Mouse (Mus musculus) hindbrain, embryonic 11.5 days (tissue): ENCODE results near the gene Gm49450. TPM values are rescaled to one million over a fixed set of nuclear protein-coding genes. Genes with fewer than 3 reads are reported as not detected.
A peak's percentile ranks its signal among the peaks of the same experiment; 100 is the strongest.

ENCODE experiments used
- ATAC-seq: fragments of 200-750 bp; cut with Nextera tagmentation; 2 replicates; pipeline ENCODE4 v1.8.0; 2017; ENCODE audit warnings: mild to moderate bottlenecking, moderate TSS enrichment, moderate library complexity; ENCODE audit not compliant: low FRiP score
- DNase-seq: peaks from one replicate; pipeline ENCODE4 v3.0.0-alpha.2; 2015; ENCODE audit warnings: low spot score
- H3K27ac ChIP-seq: fragments of 300-500 bp; sonication (generic); 2 replicates; pipeline ENCODE4 v1.5.1; 2014; ENCODE audit warnings: mild to moderate bottlenecking, low read depth, low read length
- H3K27me3 ChIP-seq: fragments of 300-500 bp; sonication (generic); 2 replicates; pipeline ENCODE4 v1.6.1; 2014; ENCODE audit warnings: mild to moderate bottlenecking, low read length, moderate library complexity, mixed read lengths; ENCODE audit not compliant: control insufficient read depth, insufficient read depth
- H3K36me3 ChIP-seq: fragments of 300-500 bp; sonication (generic); 2 replicates; pipeline ENCODE4 v1.6.1; 2014; ENCODE audit warnings: mild to moderate bottlenecking, low read length, moderate library complexity, mixed read lengths; ENCODE audit not compliant: control insufficient read depth, insufficient read depth
- H3K4me1 ChIP-seq: fragments of 300-500 bp; sonication (generic); replicated peaks from 2 replicates; pipeline ENCODE4 v1.6.1; 2014; ENCODE audit warnings: low read length, mixed read lengths; ENCODE audit not compliant: control insufficient read depth, insufficient read depth
- H3K4me2 ChIP-seq: fragments of 300-500 bp; sonication (generic); replicated peaks from 2 replicates; pipeline ENCODE4 v1.6.1; 2014; ENCODE audit warnings: mild to moderate bottlenecking, low read depth, low read length
- H3K4me3 ChIP-seq: fragments of 300-500 bp; sonication (generic); 2 replicates; pipeline ENCODE4 v1.5.1; 2014; ENCODE audit warnings: low read depth, low read length
- H3K9ac ChIP-seq: fragments of 300-500 bp; sonication (generic); 2 replicates; pipeline ENCODE4 v1.6.1; 2014; ENCODE audit warnings: low read depth, low read length
- H3K9me3 ChIP-seq: fragments of 300-500 bp; sonication (generic); 2 replicates; pipeline ENCODE4 v1.6.1; 2016; ENCODE audit warnings: low read length; ENCODE audit not compliant: control insufficient read depth
- WGBS: fragments of 180-500 bp; shearing (Covaris S2); extraction: QIAGEN DNeasy Blood & Tissue Kit; methylation state at CpG from one replicate; pipeline ENCODE4 v1.1.7; 2014; 5-methylcytosine and 5-hydroxymethylcytosine counted together
- polyA plus RNA-seq: library from polyadenylated mRNA; unstranded; fragments of >200 nt; fragmentation: Nextera tagmentation; extraction: Ambion mirVana; gene quantifications from 2 replicates; pipeline ENCODE4 v1.2.1, GENCODE M21; 2014

Gene Gm49450
- polyA plus RNA-seq, 1 experiment from 2014 or later = not detected

GRCm38 (mm10) chr15:98894746-98895634 lies 58.4 kb downstream of the Gm49450 start:
- peak overlapping the region; percentile 42 for H3K4me3 ChIP-seq
- H3K9me3 ChIP-seq = no peaks in the 10 kb centered on the region
- WGBS = 2% methylated on average over 38 of the region's 38 CpGs
- peak overlapping the region; percentile 94 for H3K4me2 ChIP-seq
- peak overlapping the region; percentile 59; the same call in 1 of the 2 replicates for H3K9ac ChIP-seq
- H3K27ac ChIP-seq = no peak overlapping the region
- no peaks in the 10 kb centered on the region for H3K36me3 ChIP-seq
- ATAC-seq (no peak), DNase-seq (peak; percentile 65)
- H3K4me1 ChIP-seq = peaks cover 25% of the 10 kb centered on the region
- H3K27me3 ChIP-seq = peaks cover 80% of the 10 kb centered on the region

DNA sequence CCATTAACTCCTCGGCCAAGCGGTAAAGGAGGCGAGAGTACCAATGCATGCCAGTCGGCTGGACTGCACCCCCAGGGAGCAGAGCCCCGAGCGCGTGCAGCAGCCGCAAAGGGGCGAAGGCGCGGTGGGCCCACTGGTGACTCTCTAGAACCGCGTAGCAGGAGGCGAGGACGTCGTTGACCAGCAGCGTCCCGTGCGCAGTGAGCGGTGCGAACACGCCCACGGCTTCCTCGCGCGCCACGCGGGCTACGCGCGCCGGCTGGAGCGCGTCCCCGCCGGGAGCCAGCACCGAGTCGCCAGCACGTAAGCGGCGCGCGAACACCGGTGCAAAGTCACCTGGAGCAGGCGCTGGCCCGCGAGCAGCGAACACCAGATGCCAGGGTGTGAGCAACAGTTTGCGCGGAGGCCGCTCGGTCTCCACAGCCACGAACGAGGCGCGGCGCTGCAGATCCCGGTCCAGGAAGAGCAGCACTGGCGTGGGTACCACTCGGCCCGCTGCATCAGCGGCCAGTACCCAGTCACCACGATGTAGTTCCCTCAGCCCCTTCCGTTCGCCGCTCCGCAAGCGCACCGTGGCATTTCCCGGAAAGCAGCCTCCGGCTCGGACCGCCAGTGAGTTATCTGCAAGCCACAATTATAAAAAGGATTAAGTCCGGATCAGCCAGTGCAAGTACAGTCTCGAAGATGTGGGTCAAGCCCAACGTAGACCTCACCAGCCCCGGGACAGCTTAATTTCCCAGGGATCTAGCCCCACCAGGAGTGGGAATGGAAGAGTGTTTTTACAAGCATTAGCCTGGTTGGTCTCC lies 59.2 kb downstream of the Gm49450 start, which contains the start of gene Rhebl1:
Gene Rhebl1, minus strand, starts transcription at position 601 of the 806 bp plus-strand sequence.
- Histone ChIP-seq H3K9me3 (no peaks in the 10 kb centered on the region), H3K4me2 (peak within 1 kb of the TSS; percentile 94), H3K27ac (no peak within 1 kb of the TSS), H3K4me3 (peak within 1 kb of the TSS; percentile 42), H3K9ac (peak within 1 kb of the TSS; percentile 59), H3K27me3 (peaks cover 76% of the 10 kb centered on the region), H3K36me3 (no peaks in the 10 kb centered on the region), H3K4me1 (peaks cover 25% of the 10 kb centered on the region)
- ATAC-seq = no peak
- DNase-seq = peak; percentile 67
- under 1% methylated on average over 77 of the region's 77 CpGs for WGBS

DNA sequence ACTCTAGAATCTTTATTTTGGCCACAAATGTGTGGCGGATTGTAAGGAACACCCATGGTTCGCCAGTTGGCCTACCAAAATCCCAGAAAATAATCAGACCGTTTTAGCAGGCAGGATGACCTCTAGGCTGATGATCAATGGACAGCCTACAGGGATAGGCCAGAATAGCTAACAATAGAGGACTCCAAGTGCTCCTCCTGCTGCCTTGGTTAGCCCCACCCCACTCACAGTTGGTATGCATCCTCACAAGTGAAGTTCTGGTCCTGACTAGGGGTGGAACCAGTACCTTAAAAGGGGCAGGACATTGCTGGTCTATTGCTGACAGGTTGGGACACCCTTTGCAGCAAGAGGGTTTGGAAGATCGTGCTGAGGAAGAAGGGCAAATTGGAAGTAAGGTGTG lies 60.3 kb downstream of the Gm49450 start:
- Histone ChIP-seq H3K4me1 (peaks cover 21% of the 10 kb centered on the region), H3K4me3 (no peak overlapping the region), H3K4me2 (no peak overlapping the region), H3K9ac (no peak overlapping the region), H3K36me3 (no peaks in the 10 kb centered on the region), H3K27me3 (peaks cover 66% of the 10 kb centered on the region), H3K9me3 (no peaks in the 10 kb centered on the region), H3K27ac (no peak overlapping the region)
- no peak for DNase-seq
- no peak for ATAC-seq
- WGBS = 32% methylated on average over 4 of the region's 4 CpGs

GRCm38 (mm10) chr15:98891907-98892606 lies 61.3 kb downstream of the Gm49450 start:
- no peak overlapping the region for H3K9ac ChIP-seq
- no peak overlapping the region for H3K4me2 ChIP-seq
- H3K27ac ChIP-seq = no peak overlapping the region
- H3K27me3 ChIP-seq = peaks cover 56% of the 10 kb centered on the region
- H3K36me3 ChIP-seq = no peaks in the 10 kb centered on the region
- WGBS = 46% methylated on average over 6 of the region's 6 CpGs
- H3K4me1 ChIP-seq = peaks cover 19% of the 10 kb centered on the region
- no peak overlapping the region for H3K4me3 ChIP-seq
- DNase-seq (peak; percentile 75), ATAC-seq (peak; percentile 53; the same call in 1 of the 2 replicates)
- H3K9me3 ChIP-seq = no peaks in the 10 kb centered on the region

GRCm38 (mm10) chr15:98891198-98891742 lies 62.1 kb downstream of the Gm49450 start:
- Histone ChIP-seq H3K4me3 (no peak overlapping the region), H3K4me2 (no peak overlapping the region)

GRCm38 (mm10) chr15:98887526-98887925 lies 65.8 kb downstream of the Gm49450 start:
- ATAC-seq = no peak
- Histone ChIP-seq H3K4me2 (no peak overlapping the region), H3K27ac (no peak overlapping the region), H3K36me3 (no peaks in the 10 kb centered on the region), H3K9ac (no peak overlapping the region), H3K9me3 (no peaks in the 10 kb centered on the region), H3K27me3 (peaks cover 11% of the 10 kb centered on the region), H3K4me3 (no peak overlapping the region), H3K4me1 (no peaks in the 10 kb centered on the region)
- DNase-seq = no peak
- WGBS = 81% methylated on average over 7 of the region's 7 CpGs

More at GRCm38 (mm10) chr15:98891198-98891742, 62.1 kb downstream of the Gm49450 start:
- no peaks in the 10 kb centered on the region for H3K9me3 ChIP-seq
- H3K36me3 ChIP-seq = no peaks in the 10 kb centered on the region
- DNase-seq (no peak), ATAC-seq (no peak)
- peaks cover 19% of the 10 kb centered on the region for H3K4me1 ChIP-seq
- H3K27ac ChIP-seq = no peak overlapping the region
- H3K27me3 ChIP-seq = peaks cover 49% of the 10 kb centered on the region
- H3K9ac ChIP-seq = no peak overlapping the region
- WGBS = 9% methylated on average over 19 of the region's 19 CpGs

GRCm38 (mm10) chr15:98886667-98887387 lies 66.5 kb downstream of the Gm49450 start:
- Histone ChIP-seq H3K9ac (no peak overlapping the region), H3K36me3 (no peaks in the 10 kb centered on the region), H3K4me3 (no peak overlapping the region), H3K27me3 (peaks cover 6% of the 10 kb centered on the region), H3K27ac (no peak overlapping the region), H3K9me3 (no peaks in the 10 kb centered on the region), H3K4me1 (no peaks in the 10 kb centered on the region), H3K4me2 (no peak overlapping the region)
- 77% methylated on average over 8 of the region's 8 CpGs for WGBS
- DNase-seq = no peak
- no peak for ATAC-seq
